Mouse (Mus musculus): Measurements from ENCODE around the gene Rcan3. TPM values are rescaled to one million over a fixed set of nuclear protein-coding genes. Genes with fewer than 3 reads are reported as not detected.

The Rcan3 gene
- polyA plus RNA-seq, 1 experiment: 18.7 TPM

Other genes starting within 250 kb of the Rcan3 start
- 151 and 185 TPM in 2 replicates for gene Clic4, start 161.0 kb downstream of the Rcan3 start, polyA plus RNA-seq (2012; rRNA removed)
- gene Srrm1, start 80.5 kb downstream of the Rcan3 start, polyA plus RNA-seq (2012; rRNA removed): 72.7 and 112 TPM in 2 replicates
- gene Ncmap, start 35.6 kb downstream of the Rcan3 start, polyA plus RNA-seq (2012; rRNA removed): 9.9 and 10.4 TPM in 2 replicates
- 1.3 and 1.4 TPM in 2 replicates for gene Stpg1, start 60.9 kb upstream of the Rcan3 start, polyA plus RNA-seq (2012; rRNA removed)
- 26.9 and 40.9 TPM in 2 replicates for gene Nipal3, start 61.2 kb upstream of the Rcan3 start, polyA plus RNA-seq (2012; rRNA removed)
- 63.4 and 78.8 TPM in 2 replicates for gene Grhl3, start 139.8 kb upstream of the Rcan3 start, polyA plus RNA-seq (2012; rRNA removed)